Mouse (Mus musculus) intestine, embryonic 14.5 days (tissue): Measurements from ENCODE around the gene Asb2. TPM values are rescaled to one million over a fixed set of nuclear protein-coding genes. Genes with fewer than 3 reads are reported as not detected.
A peak's percentile ranks its signal among the peaks of the same experiment; 100 is the strongest.

ENCODE experiments used
- ATAC-seq: fragments of 200-750 bp; cut with Nextera tagmentation; replicated peaks from 2 replicates; pipeline ENCODE4 v1.8.0; 2017; ENCODE audit warnings: low read depth, moderate number of reproducible peaks, moderate TSS enrichment, moderate library complexity; ENCODE audit not compliant: low FRiP score, low TSS enrichment
- DNase-seq: peaks from one replicate; pipeline ENCODE4 v3.0.0-alpha.2; 2018; ENCODE audit warnings: low spot score
- H3K27ac ChIP-seq: fragments of 300-500 bp; sonication (generic); 2 replicates; pipeline ENCODE4 v1.5.1; 2014; ENCODE audit warnings: low read depth, mild to moderate bottlenecking, control low read depth
- H3K27me3 ChIP-seq: fragments of 300-500 bp; sonication (generic); replicated peaks from 2 replicates; pipeline ENCODE4 v1.6.1; 2014; ENCODE audit warnings: low read length, control low read depth; ENCODE audit not compliant: control insufficient read depth, insufficient read depth
- H3K36me3 ChIP-seq: fragments of 300-500 bp; sonication (generic); 2 replicates; pipeline ENCODE4 v1.6.1; 2014; ENCODE audit warnings: low read length, control low read depth; ENCODE audit not compliant: control insufficient read depth, insufficient read depth
- H3K4me1 ChIP-seq: fragments of 300-500 bp; sonication (generic); replicated peaks from 2 replicates; pipeline ENCODE4 v1.6.1; 2014; ENCODE audit warnings: low read length, control low read depth, mixed read lengths; ENCODE audit not compliant: control insufficient read depth, insufficient read depth
- H3K4me2 ChIP-seq: fragments of 300-500 bp; sonication (generic); 2 replicates; pipeline ENCODE4 v1.6.1; 2014; ENCODE audit warnings: low read length
- H3K4me3 ChIP-seq: fragments of 300-500 bp; sonication (generic); 2 replicates; pipeline ENCODE4 v1.5.1; 2014; ENCODE audit warnings: low read depth, low read length, control low read depth, mixed read lengths
- H3K9ac ChIP-seq: fragments of 300-500 bp; sonication (generic); 2 replicates; pipeline ENCODE4 v1.6.1; 2014; ENCODE audit warnings: mild to moderate bottlenecking, low read length
- H3K9me3 ChIP-seq: fragments of 300-500 bp; sonication (generic); 2 replicates; pipeline ENCODE4 v1.6.1; 2016; ENCODE audit warnings: low read length, control low read depth; ENCODE audit not compliant: control insufficient read depth
- WGBS: fragments of 180-500 bp; shearing (Covaris S2); extraction: QIAGEN DNeasy Blood & Tissue Kit; methylation state at CpG from one replicate; pipeline ENCODE4 v1.1.7; 2014; 5-methylcytosine and 5-hydroxymethylcytosine counted together
- polyA plus RNA-seq: library from polyadenylated mRNA; unstranded; fragments of >200 nt; fragmentation: Nextera tagmentation; extraction: Ambion mirVana; gene quantifications from 2 replicates; pipeline ENCODE4 v1.2.1, GENCODE M21; 2014

Gene Asb2
- polyA plus RNA-seq, 1 experiment from 2014 or later: 24.1 TPM

DNA sequence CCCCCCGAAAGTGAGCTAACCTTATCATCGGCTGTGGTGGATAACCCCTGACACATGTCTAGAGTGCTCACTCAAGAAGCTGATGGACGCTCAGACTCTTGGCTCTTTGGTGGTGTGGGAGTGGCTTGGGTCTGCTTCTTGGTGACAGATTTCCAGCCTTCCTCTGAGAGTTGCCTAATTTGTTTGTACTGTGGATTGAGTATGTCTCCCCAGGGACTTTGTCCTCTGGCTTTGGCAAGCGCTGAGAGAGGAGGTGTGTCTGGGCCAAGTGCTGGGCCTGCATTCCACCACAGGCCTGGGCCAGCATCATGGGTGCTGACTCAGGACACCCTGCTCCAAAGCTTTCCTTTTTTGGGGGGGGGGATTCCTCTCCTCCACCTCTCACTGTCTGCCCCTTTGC, 73.9 kb downstream of the Asb2 start:
- ATAC-seq: peak; percentile 78
- no peak for DNase-seq
- Histone ChIP-seq H3K4me3 (no peak overlapping the region), H3K4me1 (no peaks in the 10 kb centered on the region), H3K27me3 (no peaks in the 10 kb centered on the region), H3K36me3 (no peaks in the 10 kb centered on the region), H3K9ac (no peak overlapping the region), H3K9me3 (peaks cover 7% of the 10 kb centered on the region), H3K4me2 (no peak overlapping the region), H3K27ac (no peak overlapping the region)
- WGBS: 37% methylated on average over 4 of the region's 4 CpGs

DNA sequence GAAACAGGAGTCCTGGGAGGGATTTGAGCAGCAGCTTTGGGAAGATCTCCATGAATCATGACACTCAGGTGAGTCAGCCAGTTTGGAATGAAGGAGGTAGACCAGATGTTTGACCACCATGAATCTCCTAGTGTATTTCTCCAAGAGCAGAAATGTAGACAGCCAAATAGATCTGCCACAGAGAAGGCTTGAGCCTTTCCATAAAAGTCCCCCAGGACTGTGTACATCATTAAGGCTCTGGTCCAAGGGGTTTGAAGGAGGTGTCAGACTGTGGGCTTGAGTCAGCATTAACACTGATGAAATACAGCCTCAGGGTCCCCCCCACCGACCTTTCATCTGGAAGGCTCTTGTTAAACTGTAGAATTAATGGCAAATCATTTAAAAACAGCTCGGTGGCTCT, 74.3 kb downstream of the Asb2 start:
- no peak overlapping the region for H3K4me3 ChIP-seq
- no peak overlapping the region for H3K4me2 ChIP-seq
- no peak overlapping the region for H3K9ac ChIP-seq
- H3K9me3 ChIP-seq: peaks cover 7% of the 10 kb centered on the region
- WGBS: 38% methylated on average over 2 of the region's 2 CpGs
- no peaks in the 10 kb centered on the region for H3K4me1 ChIP-seq
- no peaks in the 10 kb centered on the region for H3K36me3 ChIP-seq
- no peak overlapping the region for H3K27ac ChIP-seq
- no peaks in the 10 kb centered on the region for H3K27me3 ChIP-seq
- ATAC-seq: no peak
- no peak for DNase-seq

- Histone ChIP-seq H3K27ac (no peak overlapping the region), H3K4me3 (no peak overlapping the region)
- 65% methylated on average over 4 of the region's 4 CpGs for WGBS
Observed at GRCm38 (mm10) chr12:103276422-103276821, 79.4 kb downstream of the Asb2 start.

GRCm38 (mm10) chr12:103273732-103274131, 82.1 kb downstream of the Asb2 start:
- no peak overlapping the region for H3K27ac ChIP-seq
- H3K9ac ChIP-seq: no peak overlapping the region
- H3K4me3 ChIP-seq: no peak overlapping the region
- H3K36me3 ChIP-seq: no peaks in the 10 kb centered on the region
- WGBS: 85% methylated on average over 2 of the region's 2 CpGs
- ATAC-seq: no peak
- no peaks in the 10 kb centered on the region for H3K27me3 ChIP-seq
- no peaks in the 10 kb centered on the region for H3K4me1 ChIP-seq
- H3K9me3 ChIP-seq: peaks cover 7% of the 10 kb centered on the region
- H3K4me2 ChIP-seq: no peak overlapping the region
- DNase-seq: no peak

More at GRCm38 (mm10) chr12:103276422-103276821, 79.4 kb downstream of the Asb2 start:
- Histone ChIP-seq H3K4me2 (no peak overlapping the region), H3K27me3 (no peaks in the 10 kb centered on the region), H3K4me1 (no peaks in the 10 kb centered on the region), H3K36me3 (no peaks in the 10 kb centered on the region), H3K9me3 (peaks cover 7% of the 10 kb centered on the region), H3K9ac (no peak overlapping the region)
- ATAC-seq (no peak), DNase-seq (no peak)

- Histone ChIP-seq H3K36me3 (no peaks in the 10 kb centered on the region), H3K4me1 (no peaks in the 10 kb centered on the region), H3K9me3 (peaks cover 3% of the 10 kb centered on the region), H3K4me2 (no peak overlapping the region), H3K4me3 (no peak overlapping the region), H3K27ac (no peak overlapping the region), H3K27me3 (no peaks in the 10 kb centered on the region), H3K9ac (no peak overlapping the region)
- WGBS: 55% methylated on average over 6 of the region's 6 CpGs
- DNase-seq: no peak
- no peak for ATAC-seq
Observed at GRCm38 (mm10) chr12:103273051-103273450, 82.8 kb downstream of the Asb2 start.

- Histone ChIP-seq H3K4me3 (no peak overlapping the region), H3K27ac (no peak overlapping the region), H3K27me3 (no peaks in the 10 kb centered on the region), H3K36me3 (no peaks in the 10 kb centered on the region), H3K4me1 (no peaks in the 10 kb centered on the region), H3K4me2 (no peak overlapping the region), H3K9me3 (no peaks in the 10 kb centered on the region), H3K9ac (no peak overlapping the region)
- 79% methylated on average over 3 of the region's 3 CpGs for WGBS
- no peak for ATAC-seq
- no peak for DNase-seq
Observed at GRCm38 (mm10) chr12:103272176-103272575, 83.6 kb downstream of the Asb2 start.

Other genes with a start within 250 kb of the Asb2 start
- gene Prima1, start 113.9 kb downstream of the Asb2 start, polyA plus RNA-seq: 1.8 and 2.7 TPM in 2 replicates
- not detected in 2 replicates for gene Fam181a, start 45.0 kb downstream of the Asb2 start, polyA plus RNA-seq
- 5.6 and 8.1 TPM in 2 replicates for gene Otub2, start 32.7 kb upstream of the Asb2 start, polyA plus RNA-seq
- gene 9330161L09Rik, start 51.8 kb upstream of the Asb2 start, polyA plus RNA-seq: 0.24 and 0.67 TPM in 2 replicates
- gene Ddx24, start 69.8 kb upstream of the Asb2 start, polyA plus RNA-seq: 84.0 and 90.1 TPM in 2 replicates
- gene Ifi27, start 78.2 kb upstream of the Asb2 start, polyA plus RNA-seq: 37.9 and 42.5 TPM in 2 replicates
- 16.4 and 23.2 TPM in 2 replicates for gene Ifi27l2a, start 87.7 kb upstream of the Asb2 start, polyA plus RNA-seq
- gene Ifi27l2b, start 101.2 kb upstream of the Asb2 start, polyA plus RNA-seq: 6.5 and 8.5 TPM in 2 replicates
- 1.2 and 1.8 TPM in 2 replicates for gene Ppp4r4, start 176.3 kb upstream of the Asb2 start, polyA plus RNA-seq